Mouse (Mus musculus) megakaryocyte, embryonic 14.5 days (primary cell): ENCODE results near the gene Gm20388.

Source experiments
- FLI1 ChIP-seq: IDR thresholded peaks from 2 replicates; pipeline ENCODE4 v1.6.1; 2012; ENCODE audit warnings: low read length, inconsistent platforms, mixed read lengths
- GATA1 ChIP-seq: IDR thresholded peaks from 3 replicates; pipeline ENCODE4 v1.6.1; 2012; ENCODE audit warnings: mixed read lengths, low read length, inconsistent platforms, borderline replicate concordance

GRCm38 (mm10) chr8:124343991-124344390, 4433.4 kb downstream of the Gm20388 start:
- no peak for TF ChIP-seq FLI1
- TF ChIP-seq GATA1 = no peak
